Mouse (Mus musculus) MEL (cell line): ENCODE data around the gene Minar1. TPM values are rescaled to one million over a fixed set of nuclear protein-coding genes. Genes with fewer than 3 reads are reported as not detected.

Experiments
- DNase-seq: peaks from one replicate; pipeline ENCODE4 v3.0.0; 2011; ENCODE audit warnings: low read depth, low spot score
- H3K27ac ChIP-seq: 2 replicates; pipeline ENCODE4 v1.5.1; 2012; ENCODE audit warnings: low read depth, mild to moderate bottlenecking, control low read depth, low read length, moderate library complexity; ENCODE audit not compliant: control insufficient read depth
- H3K27me3 ChIP-seq, 2 experiments: fragments of 150-350 bp in 1 of 2; sonication (generic) in 1 of 2; 2 replicates each; pipeline ENCODE4 v1.6.1; 2012; ENCODE audit warnings: low read length in 2 of 2, mild to moderate bottlenecking in 2 of 2, improper control_type of control experiment in 1 of 2, moderate library complexity in 1 of 2; ENCODE audit not compliant: insufficient read depth in 2 of 2, control insufficient read depth in 1 of 2
- H3K36me3 ChIP-seq, 2 experiments: 2 replicates each; pipeline ENCODE4 v1.6.1; 2012 to 2014; ENCODE audit warnings: low read length in 2 of 2, improper control_type of control experiment in 1 of 2, inconsistent platforms in 1 of 2, mild to moderate bottlenecking in 1 of 2; ENCODE audit not compliant: insufficient read depth in 2 of 2, control insufficient read depth in 1 of 2
- H3K4me1 ChIP-seq, 2 experiments: fragments of 150-350 bp in 1 of 2; sonication (generic) in 1 of 2; 2 replicates each; pipeline ENCODE4 v1.6.1; 2012; ENCODE audit warnings: low read length in 2 of 2, improper control_type of control experiment in 1 of 2, mild to moderate bottlenecking in 1 of 2; ENCODE audit not compliant: insufficient read depth in 2 of 2, control insufficient read depth in 1 of 2
- H3K4me3 ChIP-seq, 2 experiments: fragments of 150-350 bp in 1 of 2; sonication (generic) in 1 of 2; 2 replicates each; pipeline ENCODE4 v1.5.1; 2012; ENCODE audit warnings: low read depth in 2 of 2, low read length in 2 of 2, mild to moderate bottlenecking in 2 of 2, moderate library complexity in 2 of 2, control low read depth in 1 of 2, improper control_type of control experiment in 1 of 2; ENCODE audit not compliant: control insufficient read depth in 1 of 2, insufficient read depth in 1 of 2
- H3K79me2 ChIP-seq: 2 replicates; pipeline ENCODE4 v1.6.1; 2012; ENCODE audit warnings: mild to moderate bottlenecking, low read length, moderate library complexity; ENCODE audit not compliant: control insufficient read depth, poor library complexity, insufficient read depth
- H3K9ac ChIP-seq: 2 replicates; pipeline ENCODE4 v1.6.1; 2012; ENCODE audit warnings: low read depth, mild to moderate bottlenecking, control low read depth, low read length, moderate library complexity; ENCODE audit not compliant: control insufficient read depth, poor library complexity, severe bottlenecking
- H3K9me3 ChIP-seq: fragments of 150-350 bp; sonication (generic); replicated peaks from 2 replicates; pipeline ENCODE4 v1.6.1; 2012; ENCODE audit warnings: mild to moderate bottlenecking, low read length, improper control_type of control experiment, moderate library complexity; ENCODE audit not compliant: insufficient read depth
- CTCF ChIP-seq, 3 experiments: IDR thresholded peaks in 2 of 3; conservative IDR thresholded peaks in 1 of 3; 2 replicates each; pipeline ENCODE4 v1.5.1; 2011 to 2012; ENCODE audit warnings: low read length in 3 of 3, low read depth in 2 of 3, mild to moderate bottlenecking in 2 of 3, improper control_type of control experiment in 1 of 3, inconsistent platforms in 1 of 3, mixed read lengths in 1 of 3, moderate library complexity in 1 of 3; ENCODE audit not compliant: control insufficient read depth in 1 of 3, insufficient read depth in 1 of 3, poor library complexity in 1 of 3, severe bottlenecking in 1 of 3
- ETS1 ChIP-seq: IDR thresholded peaks from 2 replicates; pipeline ENCODE4 v1.6.1; 2012; ENCODE audit warnings: low read depth, mild to moderate bottlenecking, inconsistent platforms, low read length, improper control_type of control experiment, moderate library complexity
- GATA1 ChIP-seq: IDR thresholded peaks from 2 replicates; pipeline ENCODE4 v1.6.1; 2011; ENCODE audit warnings: low read depth, low read length, improper control_type of control experiment
- KAT2A ChIP-seq: conservative IDR thresholded peaks from 2 replicates; pipeline ENCODE4 v1.6.1; 2012; ENCODE audit warnings: low read depth, low read length, improper control_type of control experiment, inconsistent platforms
- MAFK ChIP-seq: IDR thresholded peaks from 2 replicates; pipeline ENCODE4 v1.6.1; 2011; ENCODE audit warnings: low read depth, mild to moderate bottlenecking, low read length, improper control_type of control experiment, borderline replicate concordance
- MYB ChIP-seq: IDR thresholded peaks from 2 replicates; pipeline ENCODE4 v1.6.1; 2011; ENCODE audit warnings: mild to moderate bottlenecking, low read depth, low read length, improper control_type of control experiment
- MYC ChIP-seq: IDR thresholded peaks from 2 replicates; pipeline ENCODE4 v1.6.1; 2011; ENCODE audit warnings: low read depth, mild to moderate bottlenecking, low read length, improper control_type of control experiment, moderate library complexity
- NELFE ChIP-seq: IDR thresholded peaks from 2 replicates; pipeline ENCODE4 v1.6.1; 2011; ENCODE audit warnings: low read depth, low read length, improper control_type of control experiment
- POLR2A ChIP-seq, 2 experiments: IDR thresholded peaks; 2 replicates each; pipeline ENCODE4 v1.6.1; 2011 to 2012; ENCODE audit warnings: low read length in 2 of 2, mild to moderate bottlenecking in 2 of 2, control low read depth in 1 of 2, improper control_type of control experiment in 1 of 2, low read depth in 1 of 2, moderate library complexity in 1 of 2; ENCODE audit not compliant: control insufficient read depth in 1 of 2, insufficient read depth in 1 of 2, poor library complexity in 1 of 2
- POLR2AphosphoS5 ChIP-seq: IDR thresholded peaks from 2 replicates; pipeline ENCODE4 v1.6.1; 2012; ENCODE audit warnings: low read depth, borderline replicate concordance, mild to moderate bottlenecking, inconsistent platforms, low read length, moderate library complexity, mixed read lengths
- RAD21 ChIP-seq: IDR thresholded peaks from 2 replicates; pipeline ENCODE4 v1.6.1; 2011; ENCODE audit warnings: mild to moderate bottlenecking, low read depth, low read length, improper control_type of control experiment
- RCOR1 ChIP-seq: IDR thresholded peaks from 2 replicates; pipeline ENCODE4 v1.6.1; 2012; ENCODE audit warnings: low read depth, mild to moderate bottlenecking, inconsistent platforms, low read length, improper control_type of control experiment
- SIN3A ChIP-seq: IDR thresholded peaks from 2 replicates; pipeline ENCODE4 v1.6.1; 2012; ENCODE audit warnings: low read length, improper control_type of control experiment, inconsistent platforms
- SMC3 ChIP-seq: IDR thresholded peaks from 2 replicates; pipeline ENCODE4 v1.6.1; 2011; ENCODE audit warnings: low read depth, low read length, improper control_type of control experiment
- TCF12 ChIP-seq: IDR thresholded peaks from 2 replicates; pipeline ENCODE4 v1.6.1; 2014; ENCODE audit warnings: low read depth, mild to moderate bottlenecking, inconsistent platforms, low read length, improper control_type of control experiment, moderate library complexity
- UBTF ChIP-seq: IDR thresholded peaks from 2 replicates; pipeline ENCODE4 v1.6.1; 2012; ENCODE audit warnings: low read depth, mild to moderate bottlenecking, inconsistent platforms, low read length, improper control_type of control experiment, moderate library complexity, borderline replicate concordance; ENCODE audit not compliant: insufficient read depth
- ZKSCAN1 ChIP-seq: IDR thresholded peaks from 2 replicates; pipeline ENCODE4 v1.6.1; 2012; ENCODE audit warnings: low read depth, mild to moderate bottlenecking, inconsistent platforms, low read length, improper control_type of control experiment, moderate library complexity
- polyA plus RNA-seq, 2 experiments: library from polyadenylated mRNA; stranded (reverse) in 1 of 2; unstranded in 1 of 2; fragments of >175 nt in 1 of 2; fragments of >200 nt in 1 of 2; gene quantifications; 2 replicates each; pipeline versions ENCODE4 v1.2.1 to v1.2.4; 2012; ENCODE audit warnings: low replicate concordance in 2 of 2, low read depth in 1 of 2; ENCODE audit not compliant: insufficient read length in 2 of 2, insufficient read depth in 1 of 2, missing spikeins in 1 of 2
- total RNA-seq: library from RNA; depleted of rRNA; stranded (reverse); fragments of 300-350 nt; gene quantifications from 2 replicates; pipeline ENCODE4 v1.2.3, GENCODE M21; 2012

Minar1 gene
- total and polyA plus RNA-seq, 3 experiments: not detected

GRCm38 (mm10) chr9:89622296-89623005 lies 474 bp downstream of the Minar1 start:
- Histone ChIP-seq H3K36me3 (no peaks in the 10 kb centered on the region), H3K4me1 (no peaks in the 10 kb centered on the region), H3K79me2 (no peaks in the 10 kb centered on the region), H3K9me3 (no peaks in the 10 kb centered on the region), H3K9ac (no peak overlapping the region), H3K4me3 (no peak overlapping the region), H3K27me3 (no peaks in the 10 kb centered on the region), H3K27ac (no peak overlapping the region)
- TF ChIP-seq TCF12: no peak
- no peak for DNase-seq

GRCm38 (mm10) chr9:89621750-89622149 lies 1.2 kb downstream of the Minar1 start:
- Histone ChIP-seq H3K9ac (no peak overlapping the region), H3K4me1 (no peaks in the 10 kb centered on the region), H3K27me3 (no peaks in the 10 kb centered on the region), H3K36me3 (no peaks in the 10 kb centered on the region), H3K9me3 (no peaks in the 10 kb centered on the region), H3K79me2 (no peaks in the 10 kb centered on the region), H3K27ac (no peak overlapping the region), H3K4me3 (no peak overlapping the region)
- no peak for TF ChIP-seq POLR2A (IDR thresholded peaks at IDR 0.05; ENCODE audit: control insufficient read depth in 1 of 2, insufficient read depth in 1 of 2, low read depth in 1 of 2, low read length in 2 of 2, poor library complexity in 1 of 2)
- no peak for TF ChIP-seq SIN3A
- no peak for TF ChIP-seq SMC3
- no peak for TF ChIP-seq ETS1
- TF ChIP-seq UBTF: no peak
- TF ChIP-seq POLR2AphosphoS5: no peak
- TF ChIP-seq ZKSCAN1: no peak
- no peak for TF ChIP-seq RCOR1
- TF ChIP-seq KAT2A: no peak
- TF ChIP-seq GATA1: no peak
- TF ChIP-seq CTCF (IDR thresholded peaks at IDR 0.05 in 2 of 3, conservative IDR thresholded peaks at IDR 0.05 in 1 of 3; ENCODE audit: control insufficient read depth in 1 of 3, insufficient read depth in 1 of 3, low read depth in 2 of 3, low read length in 3 of 3, poor library complexity in 1 of 3, severe bottlenecking in 1 of 3): no peak
- no peak for TF ChIP-seq MYC
- no peak for TF ChIP-seq MYB
- no peak for TF ChIP-seq RAD21
- TF ChIP-seq NELFE: no peak
- no peak for TF ChIP-seq MAFK
- DNase-seq: no peak
